9 mouse cellular contexts compared by ENCODE assay signal in genomic region chr7:125888373-125888772, GRCm38 (mm10).
DNase-seq lines count a peak whose midpoint lies in the region; ATAC-seq and TF ChIP-seq lines count a peak whose summit lies in the region.
"Had no signal": no experiment of that assay in that cellular context is flagged by ENCODE, and none has a peak within 500 bp of the region (broad histone marks: within the 10 kb centered on the region; RNA-seq: fewer than 3 reads in every experiment).

No protein-coding gene starts in this region.

- WGBS in heart, adult 2 months = 65% methylated on average over 12 of the region's 12 CpGs
- 71% methylated on average over 12 of the region's 12 CpGs for WGBS in limb, embryonic 10.5 days
- WGBS in stomach, postnatal 0 days = 48% methylated on average over 12 of the region's 12 CpGs
- WGBS in intestine, embryonic 16.5 days = 56% methylated on average over 12 of the region's 12 CpGs

- H3K4me3 ChIP-seq in heart, adult 2 months = no peak overlapping the region
- H3K4me3 ChIP-seq in limb, embryonic 10.5 days = no peak overlapping the region
- H3K4me3 ChIP-seq in stomach, postnatal 0 days (ENCODE audit: low read depth, low read length) = no peak overlapping the region
- H3K4me3 ChIP-seq in intestine, embryonic 16.5 days (ENCODE audit: low read length) = no peak overlapping the region
- H3K4me3 ChIP-seq: embryonic facial prominence, embryonic 13.5 days had no signal

- DNase-seq in heart, adult 2 months = peak; percentile 50 to 65
- DNase-seq in heart, postnatal 4 days = no peak
- peak; percentile 28 to 32 for DNase-seq in cerebellum, postnatal 14 days
- DNase-seq in heart, postnatal 14 days = peak; percentile 38 to 45
- DNase-seq in limb, embryonic 10.5 days (ENCODE audit: low spot score) = no peak
- no peak for DNase-seq in stomach, postnatal 0 days (ENCODE audit: low spot score)
- no peak for DNase-seq in natural killer cell, adult 2 months (ENCODE audit: low spot score in 2 of 2)

- no peaks in the 10 kb centered on the region for H3K79me2 ChIP-seq in heart, adult 2 months (replicated peaks; ENCODE audit: control insufficient read depth, insufficient read depth, low read length)

- no peaks in the 10 kb centered on the region for H3K9me3 ChIP-seq in limb, embryonic 10.5 days (replicated peaks)
- no peaks in the 10 kb centered on the region for H3K9me3 ChIP-seq in stomach, postnatal 0 days (ENCODE audit: control insufficient read depth, low read length)
- H3K9me3 ChIP-seq in intestine, embryonic 16.5 days (ENCODE audit: control insufficient read depth, low read length) = no peaks in the 10 kb centered on the region
- H3K9me3 ChIP-seq: embryonic facial prominence, embryonic 13.5 days had no signal

- no peak overlapping the region for H3K9ac ChIP-seq in heart, adult 2 months (ENCODE audit: low read depth, low read length)
- H3K9ac ChIP-seq in stomach, postnatal 0 days (ENCODE audit: low read length) = no peak overlapping the region
- no peak overlapping the region for H3K9ac ChIP-seq in intestine, embryonic 16.5 days (ENCODE audit: low read depth, low read length)
- H3K9ac ChIP-seq: embryonic facial prominence, embryonic 13.5 days had no signal

- H3K27ac ChIP-seq in heart, adult 2 months = no peak overlapping the region
- H3K27ac ChIP-seq in limb, embryonic 10.5 days = peak overlapping the region; percentile 63
- H3K27ac ChIP-seq in stomach, postnatal 0 days (replicated peaks) = no peak overlapping the region
- no peak overlapping the region for H3K27ac ChIP-seq in intestine, embryonic 16.5 days (ENCODE audit: low read length)
- H3K27ac ChIP-seq: embryonic facial prominence, embryonic 13.5 days had no signal

- H3K4me2 ChIP-seq in stomach, postnatal 0 days (replicated peaks; ENCODE audit: low read depth) = no peak overlapping the region
- H3K4me2 ChIP-seq in intestine, embryonic 16.5 days (ENCODE audit: low read depth, low read length) = no peak overlapping the region
- H3K4me2 ChIP-seq: embryonic facial prominence, embryonic 13.5 days had no signal

- intact Hi-C loops in heart, adult 2 months (cut with DNase I) = no loop called here
- intact Hi-C loops in heart, postnatal 14 days (cut with DNase I) = no loop called here

- TF ChIP-seq EP300 in heart, adult 2 months (IDR thresholded peaks at IDR 0.05; ENCODE audit: insufficient read depth, low read depth, low read length) = no peak
- TF ChIP-seq EP300 in stomach, postnatal 0 days (optimal IDR thresholded peaks at IDR 0.05) = no peak

- no peak for TF ChIP-seq CTCF in heart, adult 2 months (IDR thresholded peaks at IDR 0.05)
- TF ChIP-seq CTCF in stomach, postnatal 0 days (IDR thresholded peaks at IDR 0.05; ENCODE audit: low read depth) = peak; percentile 51

- no peaks in the 10 kb centered on the region for H3K36me3 ChIP-seq in heart, adult 2 months (ENCODE audit: control insufficient read depth, insufficient read depth, low read length)
- no peaks in the 10 kb centered on the region for H3K36me3 ChIP-seq in limb, embryonic 10.5 days
- H3K36me3 ChIP-seq in stomach, postnatal 0 days (ENCODE audit: control insufficient read depth, insufficient read depth, low read length) = no peaks in the 10 kb centered on the region
- H3K36me3 ChIP-seq in intestine, embryonic 16.5 days (ENCODE audit: control insufficient read depth, insufficient read depth, low read length) = no peaks in the 10 kb centered on the region
- H3K36me3 ChIP-seq: embryonic facial prominence, embryonic 13.5 days had no signal

- ATAC-seq in stomach, postnatal 0 days (ENCODE audit: low FRiP score, low TSS enrichment) = peak; percentile 38; the same call in 1 of the 2 replicates
- no peak for ATAC-seq in intestine, embryonic 16.5 days

- no peaks in the 10 kb centered on the region; the same call in 1 of the 2 replicates for H3K4me1 ChIP-seq in heart, adult 2 months (ENCODE audit: control insufficient read depth, insufficient read depth, low read length)
- H3K4me1 ChIP-seq in limb, embryonic 10.5 days = peaks cover 62% of the 10 kb centered on the region
- no peaks in the 10 kb centered on the region for H3K4me1 ChIP-seq in stomach, postnatal 0 days (replicated peaks; ENCODE audit: control insufficient read depth, insufficient read depth)
- no peaks in the 10 kb centered on the region for H3K4me1 ChIP-seq in intestine, embryonic 16.5 days (ENCODE audit: control insufficient read depth, insufficient read depth, low read length)

- no peak for TF ChIP-seq POLR2A in heart, adult 2 months (IDR thresholded peaks at IDR 0.05; ENCODE audit: insufficient read depth, low read depth, low read length)

- H3K27me3 ChIP-seq in heart, adult 2 months (ENCODE audit: control insufficient read depth, insufficient read depth, low read length) = no peaks in the 10 kb centered on the region
- H3K27me3 ChIP-seq in limb, embryonic 10.5 days (ENCODE audit: low read depth, poor library complexity, severe bottlenecking) = no peaks in the 10 kb centered on the region
- H3K27me3 ChIP-seq in stomach, postnatal 0 days (ENCODE audit: control insufficient read depth, insufficient read depth, low read length) = no peaks in the 10 kb centered on the region
- no peaks in the 10 kb centered on the region for H3K27me3 ChIP-seq in intestine, embryonic 16.5 days (replicated peaks; ENCODE audit: control insufficient read depth, insufficient read depth, low read length)
- H3K27me3 ChIP-seq: embryonic facial prominence, embryonic 13.5 days had no signal

Comparison
In these comparisons a context has a peak if more than half of its experiments do, and no peak if none do; other contexts are left out.
1. DNase-seq: peak in heart, adult 2 months (2 of 2), cerebellum, postnatal 14 days (2 of 2) and heart, postnatal 14 days (2 of 2); none in heart, postnatal 4 days (single experiment), limb, embryonic 10.5 days (single experiment), stomach, postnatal 0 days (single experiment) and natural killer cell, adult 2 months (0 of 2).